Mouse (Mus musculus) granulocyte monocyte progenitor cell, adult 5-6 weeks (primary cell): ENCODE results near the gene Arntl2. TPM values are rescaled to one million over a fixed set of nuclear protein-coding genes. Genes with fewer than 3 reads are reported as not detected.

Experiments
- total RNA-seq, 2 experiments: library from RNA; stranded (forward) in 1 of 2; stranded (reverse) in 1 of 2; fragments of 200-712, 200-1000 nt in 1 of 2; fragments of >200 nt in 1 of 2; fragmentation: Nextera tagmentation in 1 of 2; gene quantifications; 2 replicates each; pipeline ENCODE4 v1.2.3; 2014 to 2017

The Arntl2 gene
- total RNA-seq, 2 experiments from 2014 or later: not detected

Other genes with a start within 250 kb of the Arntl2 start
- 96.1 and 107 TPM in 2 replicates for gene Fgfr1op2, start 218.9 kb upstream of the Arntl2 start, total RNA-seq (2014; fragmentation: Nextera tagmentation)
- gene Fgfr1op2, start 218.9 kb upstream of the Arntl2 start, total RNA-seq (2017): 151 and 157 TPM in 2 replicates
- gene Ints13, start 218.2 kb upstream of the Arntl2 start, total RNA-seq (2014; fragmentation: Nextera tagmentation): 90.4 and 111 TPM in 2 replicates
- gene Ints13, start 218.2 kb upstream of the Arntl2 start, total RNA-seq (2017): 93.8 and 132 TPM in 2 replicates
- gene Med21, start 153.5 kb upstream of the Arntl2 start, total RNA-seq (2014; fragmentation: Nextera tagmentation): 214 and 275 TPM in 2 replicates
- 240 and 246 TPM in 2 replicates for gene Med21, start 153.5 kb upstream of the Arntl2 start, total RNA-seq (2017)
- 73.5 and 89.1 TPM in 2 replicates for gene Tm7sf3, start 153.2 kb upstream of the Arntl2 start, total RNA-seq (2014; fragmentation: Nextera tagmentation)
- 104 and 107 TPM in 2 replicates for gene Tm7sf3, start 153.2 kb upstream of the Arntl2 start, total RNA-seq (2017)
- 1.9 and 5.9 TPM in 2 replicates for gene Stk38l, start 71.1 kb upstream of the Arntl2 start, total RNA-seq (2014; fragmentation: Nextera tagmentation)
- gene Stk38l, start 71.1 kb upstream of the Arntl2 start, total RNA-seq (2017): 1.2 and 6.1 TPM in 2 replicates
- not detected in 2 replicates for gene Smco2, start 54.0 kb downstream of the Arntl2 start, total RNA-seq (2014; fragmentation: Nextera tagmentation)
- not detected in 2 replicates for gene Smco2, start 54.0 kb downstream of the Arntl2 start, total RNA-seq (2017)
- 10.4 and 21.0 TPM in 2 replicates for gene Ppfibp1, start 92.4 kb downstream of the Arntl2 start, total RNA-seq (2014; fragmentation: Nextera tagmentation)
- 11.1 and 18.4 TPM in 2 replicates for gene Ppfibp1, start 92.4 kb downstream of the Arntl2 start, total RNA-seq (2017)
- not detected in 2 replicates for gene 1700034J05Rik, start 158.4 kb downstream of the Arntl2 start, total RNA-seq (2014; fragmentation: Nextera tagmentation)
- not detected in 2 replicates for gene 1700034J05Rik, start 158.4 kb downstream of the Arntl2 start, total RNA-seq (2017)
- 0.75 and 1.3 TPM in 2 replicates for gene Rep15, start 236.5 kb downstream of the Arntl2 start, total RNA-seq (2014; fragmentation: Nextera tagmentation)
- not detected in 2 replicates for gene Rep15, start 236.5 kb downstream of the Arntl2 start, total RNA-seq (2017)
- 86.0 and 145 TPM in 2 replicates for gene Mrps35, start 246.7 kb downstream of the Arntl2 start, total RNA-seq (2014; fragmentation: Nextera tagmentation)
- 80.5 and 86.9 TPM in 2 replicates for gene Mrps35, start 246.7 kb downstream of the Arntl2 start, total RNA-seq (2017)